Mouse (Mus musculus): ENCODE data around the gene Elmsan1. TPM values are rescaled to one million over a fixed set of nuclear protein-coding genes. Genes with fewer than 3 reads are reported as not detected.

Gene Elmsan1
- polyA plus RNA-seq, 1 experiment, result 11.9 TPM

- DNase-seq (ENCODE audit: low spot score), result no peak
Measured at GRCm38 (mm10) chr12:84151911-84152310, 66.8 kb downstream of the Elmsan1 start.

GRCm38 (mm10) chr12:84150976-84151375, 67.7 kb downstream of the Elmsan1 start:
- no peak for DNase-seq (ENCODE audit: low spot score)

GRCm38 (mm10) chr12:84149971-84150370, 68.7 kb downstream of the Elmsan1 start:
- no peak for DNase-seq (ENCODE audit: low spot score)

- DNase-seq (ENCODE audit: low spot score), result no peak
Measured at GRCm38 (mm10) chr12:84148622-84149012, 70.1 kb downstream of the Elmsan1 start.

- no peak for DNase-seq (ENCODE audit: low spot score)
Measured at GRCm38 (mm10) chr12:84147954-84148621, 70.6 kb downstream of the Elmsan1 start, which contains the start of gene Pnma1. Gene Pnma1, minus strand, starts transcription at chr12:84148489.

GRCm38 (mm10) chr12:84142281-84143050, 76.2 kb downstream of the Elmsan1 start:
- no peak for DNase-seq (ENCODE audit: low spot score)

- no peak for DNase-seq (ENCODE audit: low spot score)
Measured at GRCm38 (mm10) chr12:84141271-84141670, 77.4 kb downstream of the Elmsan1 start.

GRCm38 (mm10) chr12:84140135-84140534, 78.5 kb downstream of the Elmsan1 start:
- no peak for DNase-seq (ENCODE audit: low spot score)

GRCm38 (mm10) chr12:84137131-84137530, 81.5 kb downstream of the Elmsan1 start:
- no peak for DNase-seq (ENCODE audit: low spot score)

GRCm38 (mm10) chr12:84132265-84132664, 86.4 kb downstream of the Elmsan1 start:
- DNase-seq (ENCODE audit: low spot score), result no peak

- no peak for DNase-seq (ENCODE audit: low spot score)
Measured at GRCm38 (mm10) chr12:84129931-84130330, 88.8 kb downstream of the Elmsan1 start.

GRCm38 (mm10) chr12:84128576-84128975, 90.1 kb downstream of the Elmsan1 start:
- no peak for DNase-seq (ENCODE audit: low spot score)

- no peak for DNase-seq (ENCODE audit: low spot score)
Measured at GRCm38 (mm10) chr12:84126899-84127298, 91.8 kb downstream of the Elmsan1 start.

- no peak for DNase-seq (ENCODE audit: low spot score)
Measured at GRCm38 (mm10) chr12:84125892-84126291, 92.8 kb downstream of the Elmsan1 start.

GRCm38 (mm10) chr12:84119584-84119983, 99.1 kb downstream of the Elmsan1 start:
- DNase-seq (ENCODE audit: low spot score), result no peak

- DNase-seq (ENCODE audit: low spot score), result peak; percentile 63
Measured at GRCm38 (mm10) chr12:84114153-84114994, 104.3 kb downstream of the Elmsan1 start, which contains the start of gene Dnal1. Gene Dnal1, plus strand, starts transcription at chr12:84114366.

GRCm38 (mm10) chr12:84113676-84114075, 105.0 kb downstream of the Elmsan1 start:
- DNase-seq (ENCODE audit: low spot score), result no peak

- DNase-seq (ENCODE audit: low spot score), result no peak
Measured at GRCm38 (mm10) chr12:84110814-84111213, 107.9 kb downstream of the Elmsan1 start.

GRCm38 (mm10) chr12:84109924-84110323, 108.8 kb downstream of the Elmsan1 start:
- DNase-seq (ENCODE audit: low spot score), result no peak

GRCm38 (mm10) chr12:84107692-84108091, 111.0 kb downstream of the Elmsan1 start:
- no peak for DNase-seq (ENCODE audit: low spot score)

GRCm38 (mm10) chr12:84107012-84107411, 111.7 kb downstream of the Elmsan1 start:
- DNase-seq (ENCODE audit: low spot score), result no peak

- no peak for DNase-seq (ENCODE audit: low spot score)
Measured at GRCm38 (mm10) chr12:84101493-84101845, 117.2 kb downstream of the Elmsan1 start.

Measured in urinary bladder, adult 2 months (tissue).